Mouse (Mus musculus): ENCODE data around the gene Idh3a. TPM values are rescaled to one million over a fixed set of nuclear protein-coding genes. Genes with fewer than 3 reads are reported as not detected.

Gene Idh3a
- polyA plus RNA-seq, 1 experiment from 2014 or later, result 124 TPM

GRCm38 (mm10) chr9:54602916-54603315 is 16.8 kb downstream of the Idh3a start:
- 94% methylated on average over 7 of the region's 7 CpGs for WGBS
- no peak for DNase-seq (ENCODE audit: low spot score)
- no peak overlapping the region for H3K4me3 ChIP-seq
- H3K4me1 ChIP-seq, result no peaks in the 10 kb centered on the region
- H3K27ac ChIP-seq, result no peak overlapping the region
- no peaks in the 10 kb centered on the region for H3K9me3 ChIP-seq (replicated peaks)
- H3K27me3 ChIP-seq (ENCODE audit: low read depth, poor library complexity, severe bottlenecking), result no peaks in the 10 kb centered on the region
- H3K36me3 ChIP-seq, result peaks cover 73% of the 10 kb centered on the region

GRCm38 (mm10) chr9:54604131-54604654 is 18.1 kb downstream of the Idh3a start:
- Histone ChIP-seq H3K4me3 (no peak overlapping the region), H3K4me1 (no peaks in the 10 kb centered on the region), H3K27ac (no peak overlapping the region), H3K27me3 (ENCODE audit: low read depth, poor library complexity, severe bottlenecking) (no peaks in the 10 kb centered on the region), H3K36me3 (peaks cover 60% of the 10 kb centered on the region), H3K9me3 (replicated peaks) (no peaks in the 10 kb centered on the region)
- 84% methylated on average over 5 of the region's 5 CpGs for WGBS
- DNase-seq (ENCODE audit: low spot score), result no peak

GRCm38 (mm10) chr9:54604886-54605285 is 18.8 kb downstream of the Idh3a start:
- 60% methylated on average over 4 of the region's 4 CpGs for WGBS
- H3K9me3 ChIP-seq (replicated peaks), result no peaks in the 10 kb centered on the region
- DNase-seq (ENCODE audit: low spot score), result peak; percentile 54
- H3K4me1 ChIP-seq, result 0 out of 2 replicates have a peak, but pooled peaks cover 5% of the 10 kb centered on the region
- H3K27me3 ChIP-seq (ENCODE audit: low read depth, poor library complexity, severe bottlenecking), result no peaks in the 10 kb centered on the region
- H3K27ac ChIP-seq, result no peak overlapping the region
- H3K4me3 ChIP-seq, result no peak overlapping the region
- H3K36me3 ChIP-seq, result peaks cover 53% of the 10 kb centered on the region

- Histone ChIP-seq H3K4me3 (no peak overlapping the region), H3K27ac (no peak overlapping the region), H3K27me3 (ENCODE audit: low read depth, poor library complexity, severe bottlenecking) (no peaks in the 10 kb centered on the region), H3K9me3 (replicated peaks) (no peaks in the 10 kb centered on the region), H3K36me3 (no peaks in the 10 kb centered on the region), H3K4me1 (0 out of 2 replicates have a peak, but pooled peaks cover 5% of the 10 kb centered on the region)
- no peak for DNase-seq (ENCODE audit: low spot score)
- WGBS, result 93% methylated on average over 5 of the region's 5 CpGs
Observed at GRCm38 (mm10) chr9:54612781-54613191, 26.7 kb downstream of the Idh3a start.

- no peak for DNase-seq (ENCODE audit: low spot score)
- 69% methylated on average over 13 of the region's 13 CpGs for WGBS
- H3K4me3 ChIP-seq, result no peak overlapping the region
Observed at GRCm38 (mm10) chr9:54614182-54614850, 28.2 kb downstream of the Idh3a start.

GRCm38 (mm10) chr9:54627240-54627639 is 41.1 kb downstream of the Idh3a start:
- WGBS, result 93% methylated on average over 5 of the region's 5 CpGs
- no peak overlapping the region for H3K27ac ChIP-seq
- no peak for DNase-seq (ENCODE audit: low spot score)
- no peaks in the 10 kb centered on the region for H3K27me3 ChIP-seq (ENCODE audit: low read depth, poor library complexity, severe bottlenecking)
- no peaks in the 10 kb centered on the region for H3K9me3 ChIP-seq (replicated peaks)
- H3K4me1 ChIP-seq, result no peaks in the 10 kb centered on the region
- H3K4me3 ChIP-seq, result no peak overlapping the region
- no peaks in the 10 kb centered on the region for H3K36me3 ChIP-seq

More at GRCm38 (mm10) chr9:54614182-54614850, 28.2 kb downstream of the Idh3a start:
- Histone ChIP-seq H3K27me3 (ENCODE audit: low read depth, poor library complexity, severe bottlenecking) (no peaks in the 10 kb centered on the region), H3K27ac (no peak overlapping the region), H3K9me3 (replicated peaks) (no peaks in the 10 kb centered on the region), H3K36me3 (no peaks in the 10 kb centered on the region), H3K4me1 (0 out of 2 replicates have a peak, but pooled peaks cover 4% of the 10 kb centered on the region)

GRCm38 (mm10) chr9:54628752-54629151 is 42.6 kb downstream of the Idh3a start:
- DNase-seq (ENCODE audit: low spot score), result no peak
- no peak overlapping the region for H3K4me3 ChIP-seq
- no peak overlapping the region for H3K27ac ChIP-seq
- no peaks in the 10 kb centered on the region for H3K36me3 ChIP-seq
- H3K4me1 ChIP-seq, result no peaks in the 10 kb centered on the region
- no peaks in the 10 kb centered on the region for H3K27me3 ChIP-seq (ENCODE audit: low read depth, poor library complexity, severe bottlenecking)
- WGBS, result 89% methylated on average over 4 of the region's 4 CpGs
- no peaks in the 10 kb centered on the region for H3K9me3 ChIP-seq (replicated peaks)

- Histone ChIP-seq H3K4me3 (no peak overlapping the region), H3K9me3 (replicated peaks) (no peaks in the 10 kb centered on the region), H3K36me3 (no peaks in the 10 kb centered on the region), H3K27me3 (ENCODE audit: low read depth, poor library complexity, severe bottlenecking) (no peaks in the 10 kb centered on the region), H3K27ac (no peak overlapping the region), H3K4me1 (no peaks in the 10 kb centered on the region)
- DNase-seq (ENCODE audit: low spot score), result no peak
- WGBS, result 78% methylated on average over 5 of the region's 5 CpGs
Observed at GRCm38 (mm10) chr9:54629613-54630261, 43.6 kb downstream of the Idh3a start.

GRCm38 (mm10) chr9:54630905-54631304 is 44.8 kb downstream of the Idh3a start:
- H3K27me3 ChIP-seq (ENCODE audit: low read depth, poor library complexity, severe bottlenecking), result no peaks in the 10 kb centered on the region
- H3K4me3 ChIP-seq, result no peak overlapping the region
- DNase-seq (ENCODE audit: low spot score), result no peak
- H3K4me1 ChIP-seq, result no peaks in the 10 kb centered on the region
- H3K9me3 ChIP-seq (replicated peaks), result no peaks in the 10 kb centered on the region
- no peak overlapping the region for H3K27ac ChIP-seq
- H3K36me3 ChIP-seq, result no peaks in the 10 kb centered on the region

- no peaks in the 10 kb centered on the region for H3K27me3 ChIP-seq (ENCODE audit: low read depth, poor library complexity, severe bottlenecking)
- no peaks in the 10 kb centered on the region for H3K4me1 ChIP-seq
- no peaks in the 10 kb centered on the region for H3K36me3 ChIP-seq
- DNase-seq (ENCODE audit: low spot score), result no peak
- WGBS, result 85% methylated on average over 2 of the region's 2 CpGs
- H3K4me3 ChIP-seq, result no peak overlapping the region
- no peak overlapping the region for H3K27ac ChIP-seq
- no peaks in the 10 kb centered on the region for H3K9me3 ChIP-seq (replicated peaks)
Observed at GRCm38 (mm10) chr9:54633401-54633800, 47.3 kb downstream of the Idh3a start.

GRCm38 (mm10) chr9:54637510-54638314 is 51.6 kb downstream of the Idh3a start:
- H3K4me1 ChIP-seq, result 0 out of 2 replicates have a peak, but pooled peaks cover 4% of the 10 kb centered on the region
- H3K27me3 ChIP-seq (ENCODE audit: low read depth, poor library complexity, severe bottlenecking), result no peaks in the 10 kb centered on the region
- H3K9me3 ChIP-seq (replicated peaks), result no peaks in the 10 kb centered on the region
- H3K36me3 ChIP-seq, result no peaks in the 10 kb centered on the region
- no peak overlapping the region for H3K4me3 ChIP-seq
- WGBS, result 68% methylated on average over 5 of the region's 5 CpGs
- no peak overlapping the region for H3K27ac ChIP-seq
- DNase-seq (ENCODE audit: low spot score), result no peak

- Histone ChIP-seq H3K27ac (no peak overlapping the region), H3K4me3 (no peak overlapping the region), H3K27me3 (ENCODE audit: low read depth, poor library complexity, severe bottlenecking) (no peaks in the 10 kb centered on the region), H3K9me3 (replicated peaks) (no peaks in the 10 kb centered on the region), H3K4me1 (0 out of 2 replicates have a peak, but pooled peaks cover 4% of the 10 kb centered on the region), H3K36me3 (no peaks in the 10 kb centered on the region)
- 82% methylated on average over 2 of the region's 2 CpGs for WGBS
- DNase-seq (ENCODE audit: low spot score), result no peak
Observed at GRCm38 (mm10) chr9:54639192-54639591, 53.1 kb downstream of the Idh3a start.

- H3K4me3 ChIP-seq, result no peak overlapping the region
- no peaks in the 10 kb centered on the region for H3K27me3 ChIP-seq (ENCODE audit: low read depth, poor library complexity, severe bottlenecking)
- 82% methylated on average over 3 of the region's 3 CpGs for WGBS
- 0 out of 2 replicates have a peak, but pooled peaks cover 4% of the 10 kb centered on the region for H3K4me1 ChIP-seq
- no peak overlapping the region for H3K27ac ChIP-seq
- no peak for DNase-seq (ENCODE audit: low spot score)
- H3K36me3 ChIP-seq, result no peaks in the 10 kb centered on the region
- no peaks in the 10 kb centered on the region for H3K9me3 ChIP-seq (replicated peaks)
Observed at GRCm38 (mm10) chr9:54641548-54641947, 55.4 kb downstream of the Idh3a start.
